Mouse (Mus musculus): ENCODE data around the gene Snx30.
A peak's percentile ranks its signal among the peaks of the same experiment; 100 is the strongest.

Gene Snx30

GRCm38 (mm10) chr4:59870859-59871591, 65.4 kb downstream of the Snx30 start:
- peak; percentile 62 for DNase-seq (ENCODE audit: low read depth, low spot score)

DNA sequence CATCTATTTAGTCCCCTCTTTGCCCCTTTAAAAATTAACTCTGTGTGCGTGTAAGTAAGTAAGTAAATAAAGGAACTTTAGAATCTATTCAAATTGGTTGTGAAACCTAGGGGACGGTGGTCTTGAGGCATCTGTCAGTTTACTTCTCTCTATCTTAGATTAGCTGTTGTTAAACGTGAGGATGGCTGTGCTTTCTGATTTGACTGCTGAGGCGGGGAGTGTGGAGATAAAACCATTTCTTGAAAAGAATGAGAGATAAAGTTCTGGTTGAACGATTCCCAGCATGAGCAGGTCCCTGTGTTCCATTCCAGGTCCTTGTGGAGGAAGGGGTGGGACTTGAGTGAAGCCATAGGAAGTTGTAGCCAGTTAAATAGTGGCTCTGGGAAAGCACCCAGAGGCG, 67.6 kb downstream of the Snx30 start:
- DNase-seq (ENCODE audit: low read depth, low spot score) = no peak

DNA sequence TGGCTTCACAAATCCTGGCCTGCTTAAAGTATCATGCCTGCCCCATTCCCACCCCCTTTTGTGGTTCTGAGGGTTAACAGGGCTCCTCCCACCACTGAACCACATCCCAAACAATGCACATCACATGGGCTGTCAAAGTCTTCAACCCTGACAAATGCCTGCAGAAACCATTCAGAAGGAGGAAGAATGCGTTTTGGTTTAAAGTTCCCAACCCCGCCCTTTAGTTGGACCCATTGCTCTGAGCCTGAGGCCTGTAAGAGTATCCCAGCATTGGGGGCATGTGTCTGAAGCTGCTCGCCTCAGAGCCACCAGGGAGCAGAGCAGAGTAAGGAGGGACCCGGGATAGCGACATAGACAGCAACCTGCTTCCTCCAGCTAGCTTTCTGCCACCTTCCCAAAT, 68.2 kb downstream of the Snx30 start:
- no peak for DNase-seq (ENCODE audit: low read depth, low spot score)

GRCm38 (mm10) chr4:59876570-59876969, 70.9 kb downstream of the Snx30 start:
- DNase-seq (ENCODE audit: low read depth, low spot score) = no peak

DNA sequence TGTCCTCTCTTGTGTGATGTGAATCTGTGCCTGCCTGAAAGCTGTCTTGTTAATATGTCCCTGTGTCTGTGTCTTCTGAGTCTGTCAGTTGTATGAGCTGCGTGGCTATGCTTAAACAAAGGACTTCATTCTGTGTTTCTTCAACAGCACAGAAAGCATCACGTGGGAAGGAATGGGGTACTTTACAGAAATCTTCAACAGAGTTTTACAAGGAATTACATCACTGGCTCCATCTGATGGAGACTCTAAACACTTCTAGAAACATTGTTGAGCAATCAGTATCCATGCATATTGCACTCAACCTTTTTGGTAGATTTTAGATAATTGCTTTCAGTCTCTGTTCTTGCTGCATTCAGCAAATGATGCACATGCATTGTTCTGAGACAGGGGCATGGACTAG, 71.4 kb downstream of the Snx30 start:
- DNase-seq (ENCODE audit: low read depth, low spot score) = no peak

GRCm38 (mm10) chr4:59878595-59878994, 73.0 kb downstream of the Snx30 start:
- DNase-seq (ENCODE audit: low read depth, low spot score) = no peak

GRCm38 (mm10) chr4:59879444-59879843, 73.8 kb downstream of the Snx30 start:
- DNase-seq (ENCODE audit: low read depth, low spot score) = no peak

DNA sequence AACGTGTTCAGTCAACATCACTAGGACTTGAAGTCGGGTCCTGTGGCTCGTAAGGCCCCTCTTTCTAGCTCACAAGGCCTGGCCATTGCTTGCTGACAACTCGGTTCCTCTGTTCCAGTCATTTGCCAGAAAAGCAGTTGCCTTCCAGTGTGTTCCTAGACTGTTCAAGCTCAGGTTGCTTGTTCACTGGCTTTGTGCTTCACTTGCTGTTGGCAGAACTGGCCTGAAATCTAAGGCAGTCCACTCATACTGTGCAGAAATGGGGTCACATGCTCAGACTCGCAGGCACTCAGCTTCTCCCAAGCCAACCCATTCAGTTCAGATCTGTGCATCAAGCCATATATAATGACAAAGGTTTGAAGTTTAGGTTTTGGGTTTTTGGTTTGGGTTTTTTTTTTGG, 75.1 kb downstream of the Snx30 start:
- no peak for DNase-seq (ENCODE audit: low read depth, low spot score)

GRCm38 (mm10) chr4:59881210-59881609, 75.6 kb downstream of the Snx30 start:
- no peak for DNase-seq (ENCODE audit: low read depth, low spot score)

DNA sequence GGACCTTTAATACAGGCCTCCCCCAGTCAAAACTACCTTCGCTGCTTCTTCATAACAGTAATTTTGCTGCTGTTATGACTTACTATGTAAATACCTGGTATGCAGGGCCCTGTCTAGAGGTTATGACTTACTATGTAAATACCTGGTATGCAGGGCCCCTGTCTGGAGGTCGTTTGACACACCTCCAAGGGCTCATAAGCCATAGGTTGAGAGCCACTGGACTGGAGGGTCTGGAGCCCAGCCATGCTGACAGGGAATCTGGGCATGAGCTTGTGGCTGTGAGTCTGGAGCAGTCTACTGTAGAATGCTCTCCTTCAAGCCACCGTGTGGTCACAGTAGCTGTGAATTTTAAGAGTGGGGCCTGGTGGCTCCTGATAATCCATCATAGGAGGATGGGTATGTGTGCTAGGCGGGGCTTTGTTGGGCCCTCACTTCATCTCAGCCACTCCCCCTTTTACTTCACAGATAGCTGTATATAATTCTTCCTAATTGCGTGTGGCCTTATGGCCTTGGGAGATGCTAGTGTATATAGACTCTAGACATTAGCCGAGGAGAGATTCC, 78.6 kb downstream of the Snx30 start:
- DNase-seq (ENCODE audit: low read depth, low spot score) = no peak

- no peak for DNase-seq (ENCODE audit: low read depth, low spot score)
Measured at GRCm38 (mm10) chr4:59886281-59886680, 80.6 kb downstream of the Snx30 start.

DNA sequence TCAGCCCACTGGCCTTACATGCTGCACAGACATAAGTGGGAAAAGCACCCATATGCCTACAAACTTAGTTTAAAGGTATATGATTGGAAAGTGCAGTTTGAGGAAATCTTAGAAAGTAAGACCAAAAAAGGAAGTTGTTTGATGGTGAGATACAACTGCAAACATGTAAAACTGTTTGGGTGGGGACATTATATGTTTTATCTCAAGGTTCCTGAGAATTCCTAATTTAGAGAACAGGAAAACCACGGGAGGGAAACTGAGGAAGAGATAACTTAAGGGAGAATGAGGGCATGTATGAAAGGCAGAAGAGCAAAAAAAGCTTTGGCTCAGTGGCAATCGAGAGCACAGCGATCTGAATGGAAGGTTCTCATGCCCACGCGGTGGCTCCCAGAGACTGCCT, 81.4 kb downstream of the Snx30 start:
- no peak for DNase-seq (ENCODE audit: low read depth, low spot score)

- DNase-seq (ENCODE audit: low read depth, low spot score) = no peak
Measured at GRCm38 (mm10) chr4:59888014-59888413, 82.4 kb downstream of the Snx30 start.

GRCm38 (mm10) chr4:59890086-59890600, 84.5 kb downstream of the Snx30 start:
- no peak for DNase-seq (ENCODE audit: low read depth, low spot score)

DNA sequence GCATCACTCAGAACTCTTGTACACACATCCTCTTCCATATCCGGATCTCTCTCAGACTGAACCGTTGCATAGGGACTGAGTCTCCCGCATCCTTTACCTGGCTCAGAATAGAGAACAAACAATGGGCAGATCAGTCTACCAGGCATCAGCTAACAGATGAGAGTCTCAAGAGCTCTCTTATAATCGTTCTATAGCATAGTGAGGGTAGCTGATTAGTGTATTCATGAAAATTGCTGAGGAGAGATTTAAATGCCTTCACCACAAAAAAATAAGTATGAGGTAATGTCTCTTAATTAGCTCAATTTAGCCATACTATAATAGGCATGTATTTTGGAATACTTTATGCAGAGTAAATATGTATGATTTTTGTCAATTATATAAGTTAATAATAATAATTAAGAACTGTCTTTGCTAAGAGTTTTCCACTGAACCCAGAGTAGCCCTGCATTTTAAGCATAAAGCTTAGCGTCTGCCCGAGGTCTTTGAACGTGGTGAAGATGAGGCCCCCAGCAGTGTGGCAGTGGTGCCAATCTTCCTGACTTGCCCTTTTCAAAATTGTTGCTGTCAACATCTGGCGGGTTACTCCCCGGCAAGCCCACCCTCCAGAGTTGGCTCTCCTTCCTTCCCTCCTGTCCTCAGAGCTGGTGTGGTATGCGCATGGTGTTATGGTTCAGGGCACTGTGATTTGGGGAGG, 86.2 kb downstream of the Snx30 start:
- DNase-seq (ENCODE audit: low read depth, low spot score) = no peak

DNA sequence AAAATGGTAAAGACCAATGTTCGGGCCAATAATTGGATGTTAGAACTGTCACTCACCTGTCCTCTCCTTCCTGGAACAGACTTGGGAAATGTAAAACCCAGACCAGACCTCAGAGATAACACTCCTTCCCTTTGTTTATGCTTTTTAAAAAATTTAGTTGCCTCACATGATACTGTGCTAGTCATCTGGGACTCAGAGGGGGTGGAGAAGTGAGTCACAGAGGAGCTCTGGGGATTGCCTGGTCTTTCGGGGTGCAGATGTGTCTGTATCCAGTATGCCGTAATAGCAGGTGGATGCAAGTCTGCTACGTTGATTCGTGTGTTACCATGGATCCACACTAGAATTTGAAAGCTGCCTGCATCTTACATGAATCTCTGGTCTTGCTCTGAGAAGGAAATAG, 87.1 kb downstream of the Snx30 start:
- no peak for DNase-seq (ENCODE audit: low read depth, low spot score)

GRCm38 (mm10) chr4:59894415-59894814, 88.8 kb downstream of the Snx30 start:
- no peak for DNase-seq (ENCODE audit: low read depth, low spot score)

GRCm38 (mm10) chr4:59894977-59895575, 89.4 kb downstream of the Snx30 start:
- no peak for DNase-seq (ENCODE audit: low read depth, low spot score)

DNA sequence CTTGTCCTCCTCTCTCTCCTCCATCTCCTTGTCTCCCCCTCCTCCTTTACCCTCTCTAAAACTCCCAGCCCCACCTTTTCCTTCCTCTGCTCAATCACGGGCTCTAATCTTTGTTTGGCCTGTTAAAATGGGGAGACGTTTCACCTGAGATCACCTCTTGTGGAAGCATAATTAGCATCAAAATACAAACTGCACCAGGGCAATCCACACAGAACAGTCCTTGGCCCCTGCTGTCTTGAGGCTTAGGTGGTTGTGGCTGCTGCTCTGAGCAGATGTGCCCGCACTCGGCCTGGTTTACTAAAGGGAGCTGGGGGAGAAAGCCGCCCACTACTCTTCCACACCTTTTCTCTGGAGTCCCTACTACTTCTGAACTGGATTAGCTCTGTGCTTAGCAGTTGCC, 90.4 kb downstream of the Snx30 start:
- DNase-seq (ENCODE audit: low read depth, low spot score) = no peak

DNA sequence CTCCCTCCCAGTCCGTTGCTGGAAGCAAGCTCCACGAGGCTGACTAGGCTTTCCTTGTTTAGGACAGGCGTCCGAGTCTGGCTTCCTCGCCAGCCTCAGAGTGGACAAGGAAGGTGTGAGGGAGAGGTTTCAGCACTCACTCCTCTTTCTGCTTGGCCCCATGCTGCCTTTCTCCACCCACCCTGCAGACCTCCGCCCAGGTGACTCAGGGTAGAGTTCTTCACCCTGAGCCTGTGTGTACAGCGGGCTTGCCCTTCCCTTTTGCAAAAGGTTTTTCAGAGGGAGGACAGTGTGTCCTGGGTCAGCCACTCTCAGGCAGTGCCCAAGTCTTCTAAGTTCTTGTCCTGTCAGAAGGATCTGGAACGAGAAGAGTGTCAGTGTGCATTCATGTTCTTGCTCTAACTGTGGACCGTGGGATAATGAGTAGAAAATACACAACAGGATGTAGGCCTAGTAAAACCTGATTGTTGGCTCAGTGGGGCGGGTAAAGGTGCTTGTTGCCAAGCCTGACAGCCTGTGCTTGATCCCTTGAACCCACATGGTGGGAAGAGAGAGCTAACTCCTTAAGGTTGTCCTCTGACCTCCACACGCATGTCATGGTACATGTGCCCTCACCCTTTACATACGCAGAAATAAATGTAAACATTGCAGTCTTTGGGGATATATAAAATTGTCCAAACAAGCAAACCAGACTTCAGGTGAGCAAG, 92.3 kb downstream of the Snx30 start:
- no peak for DNase-seq (ENCODE audit: low read depth, low spot score)

GRCm38 (mm10) chr4:59898521-59898919, 92.9 kb downstream of the Snx30 start:
- DNase-seq (ENCODE audit: low read depth, low spot score) = no peak

- no peak for DNase-seq (ENCODE audit: low read depth, low spot score)
Measured at GRCm38 (mm10) chr4:59901810-59902209, 96.2 kb downstream of the Snx30 start.

Data from retina, adult 2 months (tissue).